Mouse (Mus musculus): ENCODE measurements around the gene Maged2. TPM values are rescaled to one million over a fixed set of nuclear protein-coding genes. Genes with fewer than 3 reads are reported as not detected.
"Not testable (repeated sequence)": the region's sequence is repeated elsewhere in the genome, so short reads cannot be mapped to it uniquely, and the experiment has no call there.

Gene Maged2
- total RNA-seq (2021) (10 to 100 TPM; 20.8 to 23.1 TPM), polyA plus RNA-seq (2012; rRNA removed) (24.1 and 37.7 TPM in 2 replicates)
- long read RNA-seq, transcript Maged2-203 (13 exons, 2,183 nt): minor isoform, 10 of 35 reads
- long read RNA-seq, transcript Maged2-204 (13 exons, 2,107 nt): major isoform, 13 of 35 reads
- long read RNA-seq, partial matches to known transcripts: 10 of 35 reads
- long read RNA-seq, other reads (novel, unspliced or antisense): 2 of 35 reads

DNA sequence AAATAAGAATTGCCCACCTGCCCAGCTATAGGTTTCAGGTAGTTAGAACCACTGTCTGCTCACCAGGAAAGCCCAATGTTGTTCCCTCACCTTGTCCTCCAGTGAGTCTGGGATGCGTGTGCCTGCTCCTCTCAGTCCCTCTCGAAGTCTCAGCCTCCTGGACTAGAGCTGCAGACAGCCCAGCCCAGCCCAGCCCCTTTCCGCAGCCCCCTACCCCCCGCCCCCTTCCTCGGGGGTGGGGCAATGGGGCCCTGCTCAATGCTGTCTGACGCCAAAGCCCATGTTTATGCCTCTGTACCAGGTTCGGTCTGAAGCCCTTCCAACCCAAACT is at the start of gene Maged2:
TSS of gene Maged2 (minus strand) at position 207 of the 331 bp plus-strand sequence.
- H3K27ac ChIP-seq: peak within 1 kb of the TSS; percentile 67
- intact Hi-C loops (cut with DNase I): loop anchor here (2.0 to 10.0 kb wide), 3 partner anchors 141 to 283 kb away; partner anchors contain the start of gene Tsr2

DNA sequence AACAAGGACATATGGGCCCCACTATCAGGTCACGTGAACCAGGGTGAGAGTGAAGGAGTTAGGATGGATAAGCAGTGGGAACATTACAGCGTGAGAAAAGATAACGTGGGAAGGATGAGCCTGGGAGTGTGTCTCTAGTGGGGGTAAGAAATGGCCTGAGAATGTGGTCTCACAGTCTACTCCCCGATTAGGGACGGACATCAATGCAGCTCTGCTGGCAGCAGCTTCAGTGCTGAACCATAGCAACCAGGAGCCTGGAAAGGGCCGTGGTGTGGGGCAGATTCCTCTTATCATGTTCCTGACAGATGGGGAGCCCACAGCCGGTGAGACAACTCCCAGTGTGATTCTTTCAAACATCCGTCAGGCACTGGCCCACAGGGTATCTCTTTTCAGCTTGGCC is 34.1 kb upstream of the Maged2 start:
- no peak overlapping the region for H3K4me3 ChIP-seq
- no peaks in the 10 kb centered on the region for H3K36me3 ChIP-seq (ENCODE audit: control insufficient read depth, insufficient read depth, low read length)
- no peaks in the 10 kb centered on the region; the same call in none of the 2 replicates for H3K4me1 ChIP-seq (ENCODE audit: control insufficient read depth, insufficient read depth, low read length)
- intact Hi-C loops (cut with DNase I): no loop called here
- TF ChIP-seq CTCF (IDR thresholded peaks at IDR 0.05) (no peak), POLR2A (IDR thresholded peaks at IDR 0.05; ENCODE audit: insufficient read depth, low read depth, low read length) (no peak)
- no peaks in the 10 kb centered on the region for H3K79me2 ChIP-seq (replicated peaks; ENCODE audit: control insufficient read depth, insufficient read depth, low read length)
- no peak overlapping the region for H3K9ac ChIP-seq (ENCODE audit: low read depth, low read length)
- WGBS: 48% methylated on average over 8 of the region's 8 CpGs
- DNase-seq: no peak
- no peak overlapping the region for H3K27ac ChIP-seq
- H3K27me3 ChIP-seq (ENCODE audit: control insufficient read depth, insufficient read depth, low read length): no peaks in the 10 kb centered on the region

More for the DNA sequence above, at the start of gene Maged2:
- no peak for DNase-seq
- no peaks in the 10 kb centered on the region for H3K27me3 ChIP-seq (ENCODE audit: control insufficient read depth, insufficient read depth, low read length)
- no peaks in the 10 kb centered on the region for H3K79me2 ChIP-seq (replicated peaks; ENCODE audit: control insufficient read depth, insufficient read depth, low read length)
- no peaks in the 10 kb centered on the region for H3K4me1 ChIP-seq (ENCODE audit: control insufficient read depth, insufficient read depth, low read length)
- peak within 1 kb of the TSS; percentile 50 for H3K9ac ChIP-seq (ENCODE audit: low read depth, low read length)
- no peaks in the 10 kb centered on the region for H3K36me3 ChIP-seq (ENCODE audit: control insufficient read depth, insufficient read depth, low read length)
- peak within 1 kb of the TSS; percentile 54 for H3K4me3 ChIP-seq
- 26% methylated on average over 7 of the region's 7 CpGs for WGBS
- TF ChIP-seq EP300 (IDR thresholded peaks at IDR 0.05; ENCODE audit: insufficient read depth, low read depth, low read length): no peak
- TF ChIP-seq POLR2A (IDR thresholded peaks at IDR 0.05; ENCODE audit: insufficient read depth, low read depth, low read length): no peak
- no peak for TF ChIP-seq CTCF (IDR thresholded peaks at IDR 0.05)

DNA sequence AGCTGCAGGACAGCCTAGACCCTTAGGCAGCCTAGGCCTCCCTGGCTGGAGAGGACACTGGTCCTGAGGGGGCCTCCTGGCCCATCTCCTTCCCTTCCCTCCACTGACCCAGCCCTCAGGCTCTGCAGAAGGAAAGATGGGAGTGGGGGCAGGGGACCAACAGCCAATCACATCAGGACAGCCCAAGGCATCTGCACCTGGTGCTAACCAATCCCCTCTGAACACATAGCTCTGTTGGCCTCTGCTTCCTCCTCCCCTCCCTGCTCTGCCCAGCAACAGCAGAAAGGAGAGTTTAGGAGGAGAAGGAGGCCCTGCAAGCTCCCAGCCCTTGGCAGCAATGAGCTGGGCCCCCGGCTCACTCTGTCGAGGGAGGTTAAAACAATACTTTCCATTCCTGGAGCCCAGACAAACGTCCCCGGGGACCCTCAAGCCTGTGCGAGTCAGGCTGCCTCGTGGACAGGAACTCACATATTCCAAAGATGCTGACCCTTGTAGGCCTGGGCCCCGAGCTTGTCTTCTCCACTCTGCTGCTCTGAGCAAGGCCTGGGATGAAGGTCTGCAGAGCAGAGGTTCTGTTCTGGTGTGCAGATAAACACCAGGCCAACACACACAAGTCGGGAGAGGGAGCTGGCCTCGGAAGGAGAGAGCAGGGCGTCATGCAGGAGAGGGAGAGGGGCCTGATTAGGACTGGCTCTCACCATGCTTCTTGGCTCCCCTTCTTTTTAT is 31.5 kb upstream of the Maged2 start:
- H3K4me3 ChIP-seq; H3K27ac ChIP-seq; DNase-seq; H3K79me2 ChIP-seq (replicated peaks; ENCODE audit: control insufficient read depth, insufficient read depth, low read length); H3K36me3 ChIP-seq (ENCODE audit: control insufficient read depth, insufficient read depth, low read length); intact Hi-C loops (cut with DNase I); H3K9ac ChIP-seq (ENCODE audit: low read depth, low read length); H3K4me1 ChIP-seq (ENCODE audit: control insufficient read depth, insufficient read depth, low read length); H3K27me3 ChIP-seq (ENCODE audit: control insufficient read depth, insufficient read depth, low read length): not testable (repeated sequence)
- 62% methylated on average over 4 of the region's 10 CpGs for WGBS

DNA sequence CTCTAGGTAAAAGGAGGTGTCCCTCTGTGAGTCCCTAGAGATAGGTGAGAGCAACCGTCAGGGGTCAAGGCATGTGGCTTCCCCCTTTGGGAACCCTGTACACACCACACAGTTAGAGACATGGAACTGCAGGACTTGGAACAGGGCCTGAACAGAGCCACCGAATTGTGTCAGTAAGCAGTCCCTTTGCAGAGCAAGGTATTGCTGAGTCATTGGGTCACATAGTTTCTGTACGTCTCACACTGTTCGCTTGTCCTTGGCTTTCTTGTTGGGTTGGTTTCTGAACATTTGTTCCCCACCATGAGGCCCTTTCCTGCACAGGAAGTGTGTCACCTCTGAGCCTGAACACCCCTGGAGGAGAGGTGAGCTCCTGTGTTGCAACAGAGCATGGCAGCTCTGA is 29.1 kb upstream of the Maged2 start:
- H3K36me3 ChIP-seq (ENCODE audit: control insufficient read depth, insufficient read depth, low read length); H3K79me2 ChIP-seq (replicated peaks; ENCODE audit: control insufficient read depth, insufficient read depth, low read length); H3K9ac ChIP-seq (ENCODE audit: low read depth, low read length); DNase-seq; H3K4me3 ChIP-seq; H3K27me3 ChIP-seq (ENCODE audit: control insufficient read depth, insufficient read depth, low read length); intact Hi-C loops (cut with DNase I); H3K4me1 ChIP-seq (ENCODE audit: control insufficient read depth, insufficient read depth, low read length); H3K27ac ChIP-seq: not testable (repeated sequence)
- WGBS: 73% methylated on average over 2 of the region's 4 CpGs

DNA sequence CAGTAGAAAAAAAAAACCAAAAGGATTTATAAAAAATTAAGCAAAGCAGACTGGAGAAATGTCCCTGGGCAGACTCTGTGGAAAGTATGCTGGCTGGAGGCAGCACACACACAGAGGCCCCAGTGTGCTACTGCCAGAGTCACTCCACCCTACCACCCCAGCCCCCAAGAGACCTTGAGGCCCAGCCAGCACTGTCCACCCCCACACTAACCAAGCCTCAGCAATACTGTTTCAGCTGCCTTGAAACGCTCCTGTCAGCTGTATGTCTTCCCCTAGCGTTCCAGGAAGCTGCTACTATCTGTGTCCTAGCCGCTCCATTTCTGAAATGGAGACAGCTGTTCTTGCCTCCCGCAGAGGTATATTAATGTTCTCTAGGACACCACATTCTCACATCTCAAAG is 16.2 kb upstream of the Maged2 start:
- no peak overlapping the region for H3K27ac ChIP-seq
- H3K9ac ChIP-seq (ENCODE audit: low read depth, low read length): no peak overlapping the region
- H3K79me2 ChIP-seq (replicated peaks; ENCODE audit: control insufficient read depth, insufficient read depth, low read length): no peaks in the 10 kb centered on the region
- intact Hi-C loops (cut with DNase I): no loop called here
- no peaks in the 10 kb centered on the region for H3K36me3 ChIP-seq (ENCODE audit: control insufficient read depth, insufficient read depth, low read length)
- no peak overlapping the region for H3K4me3 ChIP-seq
- no peaks in the 10 kb centered on the region for H3K27me3 ChIP-seq (ENCODE audit: control insufficient read depth, insufficient read depth, low read length)
- TF ChIP-seq CTCF (IDR thresholded peaks at IDR 0.05) (no peak), EP300 (IDR thresholded peaks at IDR 0.05; ENCODE audit: insufficient read depth, low read depth, low read length) (no peak), POLR2A (IDR thresholded peaks at IDR 0.05; ENCODE audit: insufficient read depth, low read depth, low read length) (no peak)
- no peaks in the 10 kb centered on the region for H3K4me1 ChIP-seq (ENCODE audit: control insufficient read depth, insufficient read depth, low read length)
- no peak for DNase-seq
- 54% methylated on average over 4 of the region's 4 CpGs for WGBS

DNA sequence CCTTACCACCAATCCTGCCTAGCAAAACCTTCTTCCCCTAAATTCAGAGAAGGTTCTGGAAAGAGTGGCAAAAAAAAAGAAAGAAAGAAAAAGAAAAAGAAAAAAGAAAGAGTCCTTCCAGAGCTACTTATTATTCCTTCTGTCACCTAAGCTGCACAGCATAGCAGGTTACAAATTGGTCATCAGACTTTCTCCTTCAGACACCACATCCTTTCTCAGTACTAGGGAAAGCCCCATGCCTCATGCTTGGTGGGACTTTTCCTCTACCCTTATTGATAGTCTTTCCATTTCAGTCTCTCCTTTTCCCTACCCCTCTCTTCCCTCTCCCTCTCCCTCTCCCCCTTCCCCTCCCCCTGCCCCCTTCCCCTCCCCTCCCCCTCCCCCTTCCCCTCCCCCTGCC is 3.1 kb upstream of the Maged2 start:
- Histone ChIP-seq H3K79me2 (replicated peaks; ENCODE audit: control insufficient read depth, insufficient read depth, low read length) (no peaks in the 10 kb centered on the region), H3K36me3 (ENCODE audit: control insufficient read depth, insufficient read depth, low read length) (no peaks in the 10 kb centered on the region), H3K9ac (ENCODE audit: low read depth, low read length) (no peak overlapping the region), H3K4me3 (no peak overlapping the region), H3K27me3 (ENCODE audit: control insufficient read depth, insufficient read depth, low read length) (no peaks in the 10 kb centered on the region), H3K27ac (no peak overlapping the region), H3K4me1 (ENCODE audit: control insufficient read depth, insufficient read depth, low read length) (no peaks in the 10 kb centered on the region)
- TF ChIP-seq POLR2A (IDR thresholded peaks at IDR 0.05; ENCODE audit: insufficient read depth, low read depth, low read length): no peak
- intact Hi-C loops (cut with DNase I): loop anchor here (10.0 kb wide), 1 partner anchor 222 kb away; no protein-coding TSS in a partner anchor
- no peak for DNase-seq

Measured in heart, adult 2 months (tissue).